Mouse (Mus musculus) lung, adult 2 months (tissue): ENCODE data around the gene Map2k7.

ENCODE experiments used
- CTCF ChIP-seq: fragments of 200-500 bp; IDR thresholded peaks from 2 replicates; pipeline ENCODE4 v1.5.1; 2011; ENCODE audit warnings: mild to moderate bottlenecking, low read length, control low read depth; ENCODE audit not compliant: insufficient read depth
- POLR2A ChIP-seq: fragments of 200-500 bp; IDR thresholded peaks from 2 replicates; pipeline ENCODE4 v1.6.1; 2011; ENCODE audit warnings: low read depth, mild to moderate bottlenecking, control low read depth, low read length, borderline replicate concordance; ENCODE audit errors: extremely low read depth

GRCm38 (mm10) chr8:4219617-4220016, 18.9 kb upstream of the Map2k7 start:
- TF ChIP-seq CTCF (no peak), POLR2A (no peak)
